Mouse (Mus musculus): ENCODE measurements around the gene Tmbim1.

- TF ChIP-seq POLR2A (IDR thresholded peaks at IDR 0.05; ENCODE audit: low read depth, low read length): no peak
- no peak for TF ChIP-seq CTCF (IDR thresholded peaks at IDR 0.05; ENCODE audit: extremely low read depth, insufficient read length, insufficient replicate concordance, low read depth, low read length)
These were observed 27.5 kb upstream of the Tmbim1 start for GRCm38 (mm10) chr1:74332930-74333329.
